10 mouse cellular contexts compared by ENCODE assay signal in genomic region chr1:59394616-59395015, GRCm38 (mm10).
DNase-seq lines count a peak whose midpoint lies in the region; ATAC-seq lines count a peak whose summit lies in the region.
"Had no signal": no experiment of that assay in that cellular context is flagged by ENCODE, and none has a peak within 500 bp of the region (broad histone marks: within the 10 kb centered on the region; RNA-seq: fewer than 3 reads in every experiment).

No protein-coding gene starts in this region.

- peaks cover 20% of the 10 kb centered on the region for H3K4me1 ChIP-seq in forebrain, embryonic 11.5 days (replicated peaks; ENCODE audit: control insufficient read depth, insufficient read depth, low read length)
- no peaks in the 10 kb centered on the region for H3K4me1 ChIP-seq in midbrain, embryonic 16.5 days (ENCODE audit: control insufficient read depth, insufficient read depth, low read length)

- WGBS in forebrain, embryonic 11.5 days, result 8% methylated on average over 6 of the region's 6 CpGs
- 17% methylated on average over 6 of the region's 6 CpGs for WGBS in midbrain, embryonic 16.5 days

- peak overlapping the region; percentile 53 for H3K9ac ChIP-seq in forebrain, embryonic 11.5 days (ENCODE audit: low read length)
- H3K9ac ChIP-seq in midbrain, embryonic 16.5 days (ENCODE audit: low read depth, low read length), result no peak overlapping the region

- no peaks in the 10 kb centered on the region for H3K9me3 ChIP-seq in forebrain, embryonic 11.5 days (ENCODE audit: control insufficient read depth, low read length)
- no peaks in the 10 kb centered on the region for H3K9me3 ChIP-seq in midbrain, embryonic 16.5 days (replicated peaks; ENCODE audit: control insufficient read depth, low read length, poor library complexity, severe bottlenecking)

- peak overlapping the region; percentile 97 for H3K27ac ChIP-seq in forebrain, embryonic 11.5 days (ENCODE audit: low read depth, low read length)
- H3K27ac ChIP-seq in midbrain, embryonic 16.5 days (ENCODE audit: low read length), result no peak overlapping the region

- no peak overlapping the region for H3K4me3 ChIP-seq in forebrain, embryonic 11.5 days (ENCODE audit: low read depth, low read length)
- H3K4me3 ChIP-seq in midbrain, embryonic 16.5 days (ENCODE audit: low read depth, low read length), result no peak overlapping the region

- peak; percentile 61 for DNase-seq in embryo, embryonic 10 days (ENCODE audit: low spot score)
- peak; percentile 82 for DNase-seq in forebrain, embryonic 11.5 days (ENCODE audit: low spot score)
- DNase-seq in kidney, adult 9 months, result peak; percentile 29
- no peak for DNase-seq in spleen, adult 12 weeks (ENCODE audit: low spot score)
- DNase-seq in natural killer cell, adult 2 months (ENCODE audit: low spot score in 2 of 2), result no peak
- DNase-seq: adrenal gland, adult 2 months; cerebellum, postnatal 14 days; gastrocnemius, postnatal 14 days had no signal

- H3K36me3 ChIP-seq in forebrain, embryonic 11.5 days (ENCODE audit: control insufficient read depth, insufficient read depth, low read length), result no peaks in the 10 kb centered on the region
- no peaks in the 10 kb centered on the region for H3K36me3 ChIP-seq in midbrain, embryonic 16.5 days (ENCODE audit: control insufficient read depth, insufficient read depth, low read length)

- no peaks in the 10 kb centered on the region for H3K27me3 ChIP-seq in forebrain, embryonic 11.5 days (ENCODE audit: control insufficient read depth, insufficient read depth, low read length)
- H3K27me3 ChIP-seq in midbrain, embryonic 16.5 days (ENCODE audit: control insufficient read depth, insufficient read depth, low read depth, low read length), result no peaks in the 10 kb centered on the region

- H3K4me2 ChIP-seq in forebrain, embryonic 11.5 days (ENCODE audit: low read depth, low read length, severe bottlenecking), result no peak overlapping the region
- no peak overlapping the region for H3K4me2 ChIP-seq in midbrain, embryonic 16.5 days (ENCODE audit: low read length)

- ATAC-seq in forebrain, embryonic 11.5 days (replicated peaks; ENCODE audit: low FRiP score), result peak; percentile 92
- ATAC-seq in midbrain, embryonic 16.5 days, result peak; percentile 6; the same call in 1 of the 2 replicates
- no peak for ATAC-seq in monocyte, adult 5-6 weeks (replicated peaks; ENCODE audit: insufficient number of reproducible peaks, low FRiP score, low TSS enrichment, poor library complexity, severe bottlenecking)

Comparison
In these comparisons a context has a peak if more than half of its experiments do, and no peak if none do; other contexts are left out.
1. DNase-seq: peak in embryo, embryonic 10 days (single experiment), forebrain, embryonic 11.5 days (single experiment) and kidney, adult 9 months (single experiment); none in spleen, adult 12 weeks (single experiment) and natural killer cell, adult 2 months (0 of 2).